Mouse (Mus musculus): ENCODE data around the gene Evc. TPM values are rescaled to one million over a fixed set of nuclear protein-coding genes. Genes with fewer than 3 reads are reported as not detected.

Gene Evc
- polyA plus RNA-seq, 1 experiment = 13.3 TPM

GRCm38 (mm10) chr5:37354385-37354784, 17.7 kb upstream of the Evc start:
- Histone ChIP-seq H3K36me3 (ENCODE audit: control insufficient read depth, insufficient read depth) (no peaks in the 10 kb centered on the region), H3K79me2 (ENCODE audit: control insufficient read depth, insufficient read depth) (no peaks in the 10 kb centered on the region), H3K27me3 (ENCODE audit: control insufficient read depth, insufficient read depth, insufficient read length) (no peaks in the 10 kb centered on the region), H3K4me3 (no peak overlapping the region), H3K4me2 (ENCODE audit: low read depth) (no peak overlapping the region), H3ac (ENCODE audit: control insufficient read depth, insufficient read length) (no peak overlapping the region)
- TF ChIP-seq POLR2AphosphoS2 (IDR thresholded peaks at IDR 0.05; ENCODE audit: insufficient read length, low read depth) = no peak
- no peak for TF ChIP-seq MAX (IDR thresholded peaks at IDR 0.05; ENCODE audit: low read depth)
- TF ChIP-seq USF1 (IDR thresholded peaks at IDR 0.05; ENCODE audit: low read depth) = no peak

GRCm38 (mm10) chr5:37351791-37352190, 15.1 kb upstream of the Evc start:
- Histone ChIP-seq H3ac (ENCODE audit: control insufficient read depth, insufficient read length) (no peak overlapping the region), H3K36me3 (ENCODE audit: control insufficient read depth, insufficient read depth) (no peaks in the 10 kb centered on the region), H3K27me3 (ENCODE audit: control insufficient read depth, insufficient read depth, insufficient read length) (no peaks in the 10 kb centered on the region), H3K79me2 (ENCODE audit: control insufficient read depth, insufficient read depth) (no peaks in the 10 kb centered on the region), H3K4me3 (no peak overlapping the region), H3K4me2 (ENCODE audit: low read depth) (no peak overlapping the region)
- no peak for TF ChIP-seq E2F4 (IDR thresholded peaks at IDR 0.05; ENCODE audit: insufficient read depth)
- TF ChIP-seq POLR2AphosphoS2 (IDR thresholded peaks at IDR 0.05; ENCODE audit: insufficient read length, low read depth) = no peak
- no peak for TF ChIP-seq TCF12 (IDR thresholded peaks at IDR 0.05; ENCODE audit: insufficient read depth, poor library complexity, severe bottlenecking)
- TF ChIP-seq MYOD1 (IDR thresholded peaks at IDR 0.05; ENCODE audit: control insufficient read depth in 1 of 3, insufficient read length in 2 of 3, low read depth in 2 of 3) = no peak
- no peak for TF ChIP-seq POLR2A (IDR thresholded peaks at IDR 0.05; ENCODE audit: insufficient read length, low read depth)
- no peak for TF ChIP-seq TCF3 (IDR thresholded peaks at IDR 0.05; ENCODE audit: insufficient read length, low read depth)
- no peak for TF ChIP-seq REST (IDR thresholded peaks at IDR 0.05; ENCODE audit: insufficient read depth, insufficient read length)
- TF ChIP-seq USF1 (IDR thresholded peaks at IDR 0.05; ENCODE audit: low read depth) = no peak
- no peak for TF ChIP-seq MYOG (IDR thresholded peaks at IDR 0.05; ENCODE audit: control insufficient read depth in 1 of 3, insufficient read depth in 1 of 3, insufficient read length in 2 of 3, low read depth in 2 of 3)
- TF ChIP-seq CEBPB (IDR thresholded peaks at IDR 0.05; ENCODE audit: insufficient read depth, poor library complexity, severe bottlenecking) = no peak
- TF ChIP-seq SRF (IDR thresholded peaks at IDR 0.05; ENCODE audit: control insufficient read depth, insufficient read length, low read depth) = no peak
- TF ChIP-seq MAX (IDR thresholded peaks at IDR 0.05; ENCODE audit: low read depth) = no peak

GRCm38 (mm10) chr5:37343962-37344361, 7.3 kb upstream of the Evc start:
- Histone ChIP-seq H3K4me3 (no peak overlapping the region), H3K79me2 (ENCODE audit: control insufficient read depth, insufficient read depth) (no peaks in the 10 kb centered on the region), H3K4me2 (ENCODE audit: low read depth) (no peak overlapping the region), H3ac (ENCODE audit: control insufficient read depth, insufficient read length) (no peak overlapping the region), H3K27me3 (ENCODE audit: control insufficient read depth, insufficient read depth, insufficient read length) (no peaks in the 10 kb centered on the region), H3K36me3 (ENCODE audit: control insufficient read depth, insufficient read depth) (no peaks in the 10 kb centered on the region)
- TF ChIP-seq MYOD1 (IDR thresholded peaks at IDR 0.05; ENCODE audit: control insufficient read depth in 1 of 3, insufficient read length in 2 of 3, low read depth in 2 of 3) (no peak), POLR2A (IDR thresholded peaks at IDR 0.05; ENCODE audit: insufficient read length, low read depth) (no peak)

- Histone ChIP-seq H3ac (ENCODE audit: control insufficient read depth, insufficient read length) (peak within 1 kb of the TSS; percentile 62), H3K4me3 (peak within 1 kb of the TSS; percentile 30), H3K4me2 (ENCODE audit: low read depth) (peak within 1 kb of the TSS; percentile 98), H3K27me3 (ENCODE audit: control insufficient read depth, insufficient read depth, insufficient read length) (no peaks in the 10 kb centered on the region), H3K36me3 (ENCODE audit: control insufficient read depth, insufficient read depth) (no peaks in the 10 kb centered on the region), H3K79me2 (ENCODE audit: control insufficient read depth, insufficient read depth) (no peaks in the 10 kb centered on the region)
- TF ChIP-seq POLR2A (IDR thresholded peaks at IDR 0.05; ENCODE audit: insufficient read length, low read depth) (peak; percentile 53), POLR2AphosphoS2 (IDR thresholded peaks at IDR 0.05; ENCODE audit: insufficient read length, low read depth) (no peak)
Measured at GRCm38 (mm10) chr5:37338288-37338687, 1.6 kb upstream of the Evc start, which contains the start of gene Evc2. Gene Evc2 (plus strand): TSS chr5:37338499.

- Histone ChIP-seq H3K36me3 (ENCODE audit: control insufficient read depth, insufficient read depth) (no peaks in the 10 kb centered on the region), H3K79me2 (ENCODE audit: control insufficient read depth, insufficient read depth) (no peaks in the 10 kb centered on the region), H3K4me2 (ENCODE audit: low read depth) (peak overlapping the region; percentile 98), H3K4me3 (peak overlapping the region; percentile 30), H3ac (ENCODE audit: control insufficient read depth, insufficient read length) (peak overlapping the region; percentile 62), H3K27me3 (ENCODE audit: control insufficient read depth, insufficient read depth, insufficient read length) (no peaks in the 10 kb centered on the region)
- no peak for TF ChIP-seq TCF12 (IDR thresholded peaks at IDR 0.05; ENCODE audit: insufficient read depth, poor library complexity, severe bottlenecking)
Measured at GRCm38 (mm10) chr5:37337696-37338095, 1.0 kb upstream of the Evc start.

GRCm38 (mm10) chr5:37335061-37335460, 1.6 kb downstream of the Evc start:
- no peak overlapping the region for H3K4me2 ChIP-seq (ENCODE audit: low read depth)
- H3K36me3 ChIP-seq (ENCODE audit: control insufficient read depth, insufficient read depth) = no peaks in the 10 kb centered on the region
- TF ChIP-seq TCF3 (IDR thresholded peaks at IDR 0.05; ENCODE audit: insufficient read length, low read depth) (no peak), REST (IDR thresholded peaks at IDR 0.05; ENCODE audit: insufficient read depth, insufficient read length) (no peak), MYOG (IDR thresholded peaks at IDR 0.05; ENCODE audit: control insufficient read depth in 1 of 3, insufficient read depth in 1 of 3, insufficient read length in 2 of 3, low read depth in 2 of 3) (no peak), MYOD1 (IDR thresholded peaks at IDR 0.05; ENCODE audit: control insufficient read depth in 1 of 3, insufficient read length in 2 of 3, low read depth in 2 of 3) (no peak), SRF (IDR thresholded peaks at IDR 0.05; ENCODE audit: control insufficient read depth, insufficient read length, low read depth) (no peak)

More at GRCm38 (mm10) chr5:37335061-37335460, 1.6 kb downstream of the Evc start:
- no peak overlapping the region for H3ac ChIP-seq (ENCODE audit: control insufficient read depth, insufficient read length)
- H3K27me3 ChIP-seq (ENCODE audit: control insufficient read depth, insufficient read depth, insufficient read length) = no peaks in the 10 kb centered on the region
- H3K4me3 ChIP-seq = no peak overlapping the region
- H3K79me2 ChIP-seq (ENCODE audit: control insufficient read depth, insufficient read depth) = no peaks in the 10 kb centered on the region
